Mouse (Mus musculus): ENCODE measurements around the gene Akt2.

DNA sequence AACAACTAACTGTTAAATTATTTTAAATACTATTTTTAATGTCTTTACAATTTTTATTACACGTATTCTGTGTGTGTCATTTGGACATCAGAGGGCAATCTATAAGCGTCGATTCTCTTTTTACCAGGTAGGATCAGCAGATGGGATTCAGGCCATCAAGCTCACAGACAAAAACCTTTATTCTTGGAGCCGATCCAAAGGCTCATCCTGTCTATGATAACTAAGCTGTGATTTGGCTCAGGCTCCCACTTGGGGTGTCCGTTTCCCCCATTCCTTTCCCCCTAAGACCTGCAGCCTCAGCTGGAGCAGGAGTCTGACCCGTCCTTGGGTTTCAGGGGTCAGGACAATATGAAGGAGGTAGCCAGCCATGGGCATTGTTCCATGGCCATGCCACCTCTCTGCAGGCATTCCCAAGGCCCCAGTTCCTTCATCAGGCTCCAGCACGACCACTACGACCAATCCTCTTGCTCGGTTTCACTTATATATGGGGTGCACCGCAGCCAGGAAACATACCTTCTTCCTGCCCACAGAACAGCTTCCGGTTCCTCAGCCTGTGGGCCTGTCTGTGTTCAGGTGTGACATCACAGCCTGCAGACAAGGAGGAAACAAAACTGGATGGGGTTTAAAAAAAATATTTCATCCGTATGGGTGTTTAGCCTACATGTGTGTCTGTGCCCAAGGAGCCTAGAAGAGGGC is 46.5 kb upstream of the Akt2 start:
- no peak for TF ChIP-seq BHLHE40 (IDR thresholded peaks at IDR 0.05; ENCODE audit: borderline replicate concordance, low read depth, low read length)
- no peak for TF ChIP-seq POLR2A (IDR thresholded peaks at IDR 0.05; ENCODE audit: control insufficient read depth in 1 of 2, insufficient read depth in 1 of 2, low read depth in 1 of 2, low read length in 2 of 2, poor library complexity in 1 of 2)
- no peak for TF ChIP-seq CTCF (IDR thresholded peaks at IDR 0.05 in 2 of 3, conservative IDR thresholded peaks at IDR 0.05 in 1 of 3; ENCODE audit: control insufficient read depth in 1 of 3, insufficient read depth in 1 of 3, low read depth in 2 of 3, low read length in 3 of 3, poor library complexity in 1 of 3, severe bottlenecking in 1 of 3)
